Mouse (Mus musculus) spleen, adult 18-20 months (tissue): ENCODE results near the gene Cd300ld5.
A peak's percentile ranks its signal among the peaks of the same experiment; 100 is the strongest.
"Not testable (repeated sequence)": the region's sequence is repeated elsewhere in the genome, so short reads cannot be mapped to it uniquely, and the experiment has no call there.

Source experiments
- DNase-seq, 2 experiments: peaks; one replicate each; pipeline ENCODE4 v3.0.0; 2022; ENCODE audit warnings: mixed read lengths in 2 of 2

The Cd300ld5 gene

DNA sequence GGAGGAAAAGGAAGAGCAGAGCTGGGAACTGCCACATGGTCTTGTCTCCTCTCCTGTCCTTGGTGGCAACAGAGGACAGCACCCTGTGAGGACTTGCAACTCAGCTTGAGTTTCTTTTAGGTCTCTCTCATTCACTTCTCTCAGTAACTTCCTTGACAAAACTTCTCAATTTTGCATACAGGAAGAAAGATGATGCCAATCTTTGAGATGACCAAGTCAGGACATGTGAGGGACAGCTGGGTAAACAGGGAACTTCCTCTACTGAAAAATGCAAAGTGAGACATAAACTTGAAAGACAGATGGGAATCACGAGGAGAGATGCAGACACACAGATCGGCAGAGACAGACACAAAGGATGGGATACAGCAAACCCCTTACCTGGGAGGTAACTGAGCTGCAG lies 10.7 kb upstream of the Cd300ld5 start, which contains the start of gene Cd300ld3:
TSS of gene Cd300ld3 (minus strand) at position 151 of the 400 bp plus-strand sequence.
- no peak for DNase-seq

DNA sequence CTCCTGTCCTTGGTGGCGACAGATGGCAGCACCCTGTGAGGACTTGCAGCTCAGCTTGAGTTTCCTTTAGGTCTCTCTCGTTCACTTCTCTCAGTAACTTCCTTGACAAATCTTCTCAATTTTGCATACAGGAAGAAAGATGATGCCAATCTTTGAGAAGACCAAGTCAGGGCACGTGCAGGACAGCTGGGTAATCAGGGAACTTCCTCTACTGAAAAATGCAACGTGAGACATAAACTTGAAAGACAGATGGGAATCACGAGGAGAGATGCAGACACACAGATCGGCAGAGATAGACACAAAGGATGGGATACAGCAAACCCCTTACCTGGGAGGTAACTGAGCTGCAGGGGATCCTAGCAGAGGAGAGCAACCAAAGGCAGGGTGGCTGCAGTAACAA lies 10.7 kb downstream of the Cd300ld5 start, which contains the start of gene Cd300ld4:
TSS of gene Cd300ld4 (minus strand) at position 101 of the 400 bp plus-strand sequence.
- not testable (repeated sequence) for DNase-seq

DNA sequence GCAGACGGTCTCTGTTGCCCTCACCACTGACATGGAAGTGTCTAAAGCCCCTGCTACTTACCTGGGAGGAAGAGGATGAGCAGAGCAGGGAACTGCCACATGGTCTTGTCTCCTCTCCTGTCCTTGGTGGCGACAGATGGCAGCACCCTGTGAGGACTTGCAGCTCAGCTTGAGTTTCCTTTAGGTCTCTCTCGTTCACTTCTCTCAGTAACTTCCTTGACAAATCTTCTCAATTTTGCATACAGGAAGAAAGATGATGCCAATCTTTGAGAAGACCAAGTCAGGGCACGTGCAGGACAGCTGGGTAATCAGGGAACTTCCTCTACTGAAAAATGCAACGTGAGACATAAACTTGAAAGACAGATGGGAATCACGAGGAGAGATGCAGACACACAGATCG lies 21.5 kb downstream of the Cd300ld5 start, which contains the start of gene Cd300ld2:
TSS of gene Cd300ld2 (minus strand) at position 101 of the 400 bp plus-strand sequence.
- DNase-seq: not testable (repeated sequence)

DNA sequence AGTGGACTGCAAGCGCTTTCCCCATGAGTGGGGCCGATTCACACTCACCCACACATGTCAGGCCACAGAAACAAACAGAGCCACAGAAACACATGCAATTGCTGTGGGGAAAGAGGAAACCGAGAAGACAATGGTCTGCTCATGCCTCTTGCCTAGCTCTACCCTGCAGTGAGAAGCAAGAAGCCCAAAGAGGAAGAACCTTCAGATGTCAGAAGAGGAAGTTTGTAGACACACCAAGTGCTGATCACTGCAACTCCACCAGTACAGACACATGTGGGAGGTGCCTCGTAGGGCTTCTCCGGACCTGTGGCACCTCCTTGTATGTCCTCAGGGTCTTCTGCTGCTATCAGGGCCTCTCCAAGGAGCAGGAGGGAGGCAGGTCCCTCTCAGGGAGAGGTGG lies 33.5 kb downstream of the Cd300ld5 start:
- DNase-seq: peak in 1 of 2 experiments; percentile 7

DNA sequence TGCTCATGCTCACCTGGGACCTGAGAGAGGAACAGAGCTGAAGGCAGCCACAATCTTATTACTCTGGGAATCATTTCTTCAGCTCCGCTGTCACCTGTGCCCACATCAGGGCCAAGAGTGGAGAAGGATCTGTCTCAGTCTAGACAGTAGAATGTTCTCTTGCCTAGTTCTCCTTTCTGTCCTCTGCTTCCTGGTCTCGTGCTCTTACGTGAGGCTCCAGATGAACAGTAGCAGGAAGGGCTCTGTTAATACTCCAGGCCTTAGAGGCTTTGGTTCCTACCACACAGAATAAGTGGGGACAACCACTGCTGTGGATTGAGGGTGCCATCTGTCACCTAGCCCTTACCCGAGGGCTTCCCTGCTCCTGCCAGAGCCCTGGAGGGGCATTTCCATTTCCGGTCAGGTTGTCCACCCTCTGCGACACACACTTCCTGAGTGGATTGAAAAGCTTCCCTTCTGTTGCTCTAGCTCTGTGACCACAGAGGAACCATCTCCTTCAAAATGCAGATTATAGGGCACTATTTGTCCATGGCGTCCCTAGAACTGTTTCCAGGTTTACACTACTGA lies 36.0 kb downstream of the Cd300ld5 start, which contains the start of gene Cd300c2:
TSS of gene Cd300c2 (minus strand) at position 407 of the 567 bp plus-strand sequence.
- DNase-seq: no peak

DNA sequence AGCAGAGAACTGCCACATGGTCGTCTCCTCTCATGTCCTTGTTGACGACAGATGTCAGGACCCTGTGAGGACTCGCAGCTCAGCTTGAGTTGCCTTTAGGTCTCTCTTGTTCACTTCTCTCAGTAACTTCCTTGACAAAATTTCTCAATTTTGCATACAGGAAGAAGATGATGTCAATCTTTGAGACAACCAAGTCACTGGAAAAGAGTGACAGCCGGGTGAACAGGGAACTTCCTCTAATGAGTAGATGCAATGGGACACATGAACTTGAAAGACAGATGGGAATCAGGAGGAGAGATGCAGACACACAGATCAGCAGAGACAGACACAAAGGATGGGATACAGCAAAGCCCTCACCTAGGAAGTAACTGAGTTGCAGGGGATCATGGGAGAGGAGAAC lies 47.8 kb downstream of the Cd300ld5 start, which contains the start of gene Cd300ld:
TSS of gene Cd300ld (minus strand) at position 130 of the 400 bp plus-strand sequence.
- DNase-seq: no peak

DNA sequence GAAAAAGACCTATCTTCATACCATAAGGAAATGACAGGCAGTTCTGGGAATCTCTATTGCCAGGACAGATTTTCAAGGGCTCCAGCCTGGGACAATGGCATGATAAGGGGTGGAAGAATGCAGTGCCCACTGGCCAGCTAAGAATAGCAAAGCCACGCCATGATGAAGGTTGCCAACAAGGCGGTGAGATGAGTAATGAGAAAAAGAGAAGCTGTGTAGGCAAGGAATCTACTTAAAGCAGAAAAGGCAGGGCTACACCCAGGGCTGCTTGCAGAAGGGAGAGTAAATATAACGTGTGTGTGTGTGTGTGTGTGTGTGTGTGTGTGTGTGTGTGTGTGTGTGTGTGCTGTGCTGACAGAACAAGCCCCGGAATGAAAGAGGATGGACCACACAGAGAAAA lies 55.7 kb downstream of the Cd300ld5 start:
- no peak for DNase-seq
